Mouse (Mus musculus) bone marrow macrophage, adult 2 months (primary cell): ENCODE results near the gene Abt1. TPM values are rescaled to one million over a fixed set of nuclear protein-coding genes. Genes with fewer than 3 reads are reported as not detected.

Experiments used
- H3K27ac ChIP-seq: 2 replicates; pipeline ENCODE4 v1.5.1; 2012; ENCODE audit warnings: low read depth, low read length; ENCODE audit not compliant: insufficient read depth
- H3K4me1 ChIP-seq: 2 replicates; pipeline ENCODE4 v1.6.1; 2012; ENCODE audit warnings: low read length; ENCODE audit not compliant: control insufficient read depth, insufficient read depth
- H3K4me3 ChIP-seq: 2 replicates; pipeline ENCODE4 v1.5.1; 2012; ENCODE audit warnings: mild to moderate bottlenecking, low read length, moderate library complexity; ENCODE audit not compliant: insufficient read depth
- CTCF ChIP-seq: IDR thresholded peaks from 2 replicates; pipeline ENCODE4 v1.5.1; 2012; ENCODE audit warnings: low read depth, mild to moderate bottlenecking, low read length, moderate library complexity
- POLR2A ChIP-seq: IDR thresholded peaks from 2 replicates; pipeline ENCODE4 v1.6.1; 2012; ENCODE audit warnings: mild to moderate bottlenecking, low read depth, low read length, borderline replicate concordance
- polyA plus RNA-seq: library from polyadenylated mRNA; stranded (reverse); fragments of >200 nt; gene quantifications from 2 replicates; pipeline ENCODE4 v1.2.4, GENCODE M21; 2012; ENCODE audit not compliant: missing spikeins, insufficient read depth, insufficient read length

The Abt1 gene
- polyA plus RNA-seq, 1 experiment: 4.9 TPM

GRCm38 (mm10) chr13:23439901-23440300 lies 16.2 kb upstream of the Abt1 start:
- Histone ChIP-seq H3K4me1 (peaks cover 8% of the 10 kb centered on the region), H3K4me3 (no peak overlapping the region), H3K27ac (no peak overlapping the region)
- no peak for TF ChIP-seq CTCF
- TF ChIP-seq POLR2A: no peak

- peaks cover 7% of the 10 kb centered on the region for H3K4me1 ChIP-seq
- peak overlapping the region; percentile 78 for H3K4me3 ChIP-seq
- TF ChIP-seq POLR2A (no peak), CTCF (no peak)
- no peak overlapping the region for H3K27ac ChIP-seq
Measured at GRCm38 (mm10) chr13:23438521-23438920, 14.9 kb upstream of the Abt1 start.

GRCm38 (mm10) chr13:23437908-23438307 lies 14.2 kb upstream of the Abt1 start:
- TF ChIP-seq CTCF (no peak), POLR2A (no peak)
- Histone ChIP-seq H3K4me3 (peak overlapping the region; percentile 78), H3K27ac (no peak overlapping the region), H3K4me1 (peaks cover 7% of the 10 kb centered on the region)

GRCm38 (mm10) chr13:23436861-23437822 lies 13.5 kb upstream of the Abt1 start:
- H3K27ac ChIP-seq: peak overlapping the region; percentile 1
- TF ChIP-seq POLR2A (no peak), CTCF (no peak)
- H3K4me3 ChIP-seq: peak overlapping the region; percentile 78
- H3K4me1 ChIP-seq: peaks cover 7% of the 10 kb centered on the region

GRCm38 (mm10) chr13:23436231-23436661 lies 12.6 kb upstream of the Abt1 start:
- TF ChIP-seq CTCF: no peak
- TF ChIP-seq POLR2A: no peak
- H3K4me3 ChIP-seq: peak overlapping the region; percentile 36
- peaks cover 7% of the 10 kb centered on the region for H3K4me1 ChIP-seq
- no peak overlapping the region for H3K27ac ChIP-seq

GRCm38 (mm10) chr13:23435676-23436075 lies 12.0 kb upstream of the Abt1 start:
- no peak overlapping the region for H3K27ac ChIP-seq

GRCm38 (mm10) chr13:23435241-23435640 lies 11.6 kb upstream of the Abt1 start:
- H3K4me1 ChIP-seq: peaks cover 7% of the 10 kb centered on the region
- H3K4me3 ChIP-seq: no peak overlapping the region
- TF ChIP-seq CTCF: no peak
- no peak for TF ChIP-seq POLR2A
- no peak overlapping the region for H3K27ac ChIP-seq

More at GRCm38 (mm10) chr13:23435676-23436075, 12.0 kb upstream of the Abt1 start:
- Histone ChIP-seq H3K4me1 (peaks cover 7% of the 10 kb centered on the region), H3K4me3 (no peak overlapping the region)
- no peak for TF ChIP-seq POLR2A
- TF ChIP-seq CTCF: no peak

- Histone ChIP-seq H3K4me3 (no peak overlapping the region), H3K4me1 (peaks cover 7% of the 10 kb centered on the region)
Measured at GRCm38 (mm10) chr13:23434426-23434825, 10.8 kb upstream of the Abt1 start.

GRCm38 (mm10) chr13:23433801-23434200 lies 10.1 kb upstream of the Abt1 start:
- TF ChIP-seq POLR2A (no peak), CTCF (no peak)
- Histone ChIP-seq H3K4me1 (peaks cover 7% of the 10 kb centered on the region), H3K27ac (no peak overlapping the region), H3K4me3 (no peak overlapping the region)

More at GRCm38 (mm10) chr13:23434426-23434825, 10.8 kb upstream of the Abt1 start:
- H3K27ac ChIP-seq: no peak overlapping the region
- TF ChIP-seq POLR2A: no peak
- TF ChIP-seq CTCF: no peak

- TF ChIP-seq CTCF (no peak), POLR2A (no peak)
- Histone ChIP-seq H3K4me3 (peak overlapping the region; percentile 52), H3K27ac (peak overlapping the region; percentile 37; the same call in 1 of the 2 replicates), H3K4me1 (peaks cover 7% of the 10 kb centered on the region)
Measured at GRCm38 (mm10) chr13:23433206-23433605, 9.5 kb upstream of the Abt1 start.
